Mouse (Mus musculus): ENCODE results near the gene Kif13a. TPM values are rescaled to one million over a fixed set of nuclear protein-coding genes. Genes with fewer than 3 reads are reported as not detected.
A peak's percentile ranks its signal among the peaks of the same experiment; 100 is the strongest.

The Kif13a gene
- total RNA-seq, 2 experiments from 2014 or later: 7.1 to 12.8 TPM

DNA sequence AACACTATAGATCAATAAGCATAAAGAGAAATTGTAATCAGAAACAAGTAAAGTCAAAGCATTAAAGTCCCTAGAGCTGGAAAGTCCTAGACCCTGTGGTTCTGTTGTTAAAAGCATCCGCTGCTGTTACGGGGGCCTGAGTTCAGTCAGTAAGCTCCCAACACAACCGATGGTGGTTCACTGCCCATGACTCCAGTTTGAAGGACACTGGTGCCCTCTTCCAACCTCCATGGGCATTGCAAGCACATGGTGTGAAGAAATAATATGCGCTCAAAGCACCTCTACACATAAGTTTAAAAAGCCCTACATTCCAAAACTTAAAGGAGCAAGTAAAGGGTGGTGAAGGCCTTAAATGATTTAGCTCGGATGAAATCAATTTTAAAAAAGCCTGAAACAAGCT lies 226.5 kb downstream of the Kif13a start:
- ATAC-seq (replicated peaks; ENCODE audit: low FRiP score, poor library complexity, severe bottlenecking): peak; percentile 69; the same call in 1 of the 2 replicates

DNA sequence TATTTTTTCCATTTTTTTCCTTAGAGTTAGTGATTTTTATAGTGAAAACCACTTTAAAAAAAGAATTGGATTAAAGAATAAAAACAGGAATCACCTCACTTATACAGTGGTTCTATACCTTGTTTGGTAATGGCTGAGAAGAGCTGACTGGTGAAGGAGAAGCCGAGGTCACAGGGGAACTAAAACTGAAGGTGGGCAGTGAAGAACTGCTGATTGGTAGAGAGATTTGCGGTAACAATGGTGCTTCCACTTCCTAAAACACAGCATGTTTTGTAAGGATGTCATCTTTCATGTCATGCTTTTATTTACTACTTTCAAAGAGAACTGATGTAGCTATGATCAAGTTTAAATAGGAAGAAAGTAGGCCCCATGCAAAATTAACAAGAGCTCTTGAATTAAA lies 228.2 kb downstream of the Kif13a start:
- ATAC-seq (replicated peaks; ENCODE audit: low FRiP score, poor library complexity, severe bottlenecking): no peak

DNA sequence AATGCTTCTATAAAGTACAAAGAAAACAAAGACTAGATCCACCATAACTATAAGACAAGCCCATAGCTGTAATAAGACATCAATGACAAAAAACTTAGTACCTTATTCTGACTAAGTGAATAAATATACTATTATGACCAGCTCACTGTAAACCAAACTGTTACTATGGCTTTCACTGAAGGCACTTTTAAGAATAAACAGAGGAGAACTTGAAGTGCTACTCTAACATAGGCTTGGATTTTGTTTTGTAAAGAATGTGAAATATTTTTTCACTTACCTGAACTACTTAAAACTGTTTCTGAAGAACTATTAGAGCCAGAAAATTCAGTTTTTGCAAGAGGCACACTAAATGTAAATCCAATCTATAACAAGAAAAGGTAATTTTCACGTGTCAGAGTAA lies 230.3 kb downstream of the Kif13a start:
- ATAC-seq (replicated peaks; ENCODE audit: low FRiP score, poor library complexity, severe bottlenecking): no peak

Other genes with a start within 250 kb of the Kif13a start
- gene Nup153, start 201.9 kb downstream of the Kif13a start, total RNA-seq (2015; ENCODE audit: low replicate concordance): 67.2 and 84.4 TPM in 2 replicates
- gene Nup153, start 201.9 kb downstream of the Kif13a start, total RNA-seq (2017; ENCODE audit: low replicate concordance): 93.8 and 132 TPM in 2 replicates
- gene Nhlrc1, start 85.0 kb upstream of the Kif13a start, total RNA-seq (2015; ENCODE audit: low replicate concordance): 0.42 and 1.5 TPM in 2 replicates
- gene Nhlrc1, start 85.0 kb upstream of the Kif13a start, total RNA-seq (2017; ENCODE audit: low replicate concordance): 0.43 TPM in 1 of 2 replicates, not detected in the other
- 1.2 and 4.2 TPM in 2 replicates for gene Kdm1b, start 113.6 kb upstream of the Kif13a start, total RNA-seq (2015; ENCODE audit: low replicate concordance)
- gene Kdm1b, start 113.6 kb upstream of the Kif13a start, total RNA-seq (2017; ENCODE audit: low replicate concordance): 2.2 and 3.5 TPM in 2 replicates
- not detected in 2 replicates for gene Tpmt, start 114.9 kb upstream of the Kif13a start, total RNA-seq (2015; ENCODE audit: low replicate concordance)
- gene Tpmt, start 114.9 kb upstream of the Kif13a start, total RNA-seq (2017; ENCODE audit: low replicate concordance): 0.34 and 1.4 TPM in 2 replicates
- gene Dek, start 176.3 kb upstream of the Kif13a start, total RNA-seq (2015; ENCODE audit: low replicate concordance): 233 and 276 TPM in 2 replicates
- gene Dek, start 176.3 kb upstream of the Kif13a start, total RNA-seq (2017; ENCODE audit: low replicate concordance): 413 and 451 TPM in 2 replicates
- 2.5 and 6.7 TPM in 2 replicates for gene Rnf144b, start 192.8 kb upstream of the Kif13a start, total RNA-seq (2015; ENCODE audit: low replicate concordance)
- 3.1 and 4.9 TPM in 2 replicates for gene Rnf144b, start 192.8 kb upstream of the Kif13a start, total RNA-seq (2017; ENCODE audit: low replicate concordance)